Mouse (Mus musculus): ENCODE data around the gene Sdsl. TPM values are rescaled to one million over a fixed set of nuclear protein-coding genes. Genes with fewer than 3 reads are reported as not detected.

Gene Sdsl
- polyA plus RNA-seq, 1 experiment from 2014 or later, result 16.7 TPM

DNA sequence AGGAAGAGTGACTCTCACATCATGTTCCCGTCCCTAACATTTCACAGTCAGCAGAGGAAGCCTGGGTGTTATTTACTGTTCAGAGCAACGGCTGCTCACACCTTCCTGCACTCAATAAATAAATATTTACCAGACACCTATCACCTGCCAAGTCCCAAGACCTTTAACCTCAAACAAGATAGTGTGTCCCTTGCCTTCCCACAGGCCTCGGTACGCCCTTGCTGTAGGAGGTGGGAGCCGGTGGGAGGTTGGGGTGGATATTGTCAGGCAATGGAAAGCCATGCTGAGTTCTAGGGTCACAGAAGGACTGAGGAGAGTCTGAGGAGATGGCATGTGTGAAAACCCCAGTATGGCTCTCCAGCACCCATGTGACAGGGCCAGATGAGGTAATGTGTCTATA is 4.3 kb downstream of the Sdsl start:
- H3K36me3 ChIP-seq (ENCODE audit: control insufficient read depth, insufficient read depth, low read length), result no peaks in the 10 kb centered on the region
- H3K4me2 ChIP-seq (ENCODE audit: low read depth, low read length), result no peak overlapping the region
- no peak overlapping the region for H3K4me3 ChIP-seq (replicated peaks; ENCODE audit: low read length)
- peaks cover 6% of the 10 kb centered on the region for H3K9me3 ChIP-seq (replicated peaks; ENCODE audit: control insufficient read depth, low read length)
- H3K27me3 ChIP-seq (ENCODE audit: control insufficient read depth, insufficient read depth, low read length), result no peaks in the 10 kb centered on the region
- WGBS, result 60% methylated on average over 5 of the region's 5 CpGs
- H3K4me1 ChIP-seq (ENCODE audit: control insufficient read depth, insufficient read depth, low read length), result no peaks in the 10 kb centered on the region
- no peak overlapping the region for H3K27ac ChIP-seq (ENCODE audit: low read length)
- ATAC-seq (ENCODE audit: insufficient read depth, low FRiP score), result 0 out of 2 replicates have a peak, but pooled peaks have one; percentile 14
- H3K9ac ChIP-seq (ENCODE audit: low read length), result no peak overlapping the region

DNA sequence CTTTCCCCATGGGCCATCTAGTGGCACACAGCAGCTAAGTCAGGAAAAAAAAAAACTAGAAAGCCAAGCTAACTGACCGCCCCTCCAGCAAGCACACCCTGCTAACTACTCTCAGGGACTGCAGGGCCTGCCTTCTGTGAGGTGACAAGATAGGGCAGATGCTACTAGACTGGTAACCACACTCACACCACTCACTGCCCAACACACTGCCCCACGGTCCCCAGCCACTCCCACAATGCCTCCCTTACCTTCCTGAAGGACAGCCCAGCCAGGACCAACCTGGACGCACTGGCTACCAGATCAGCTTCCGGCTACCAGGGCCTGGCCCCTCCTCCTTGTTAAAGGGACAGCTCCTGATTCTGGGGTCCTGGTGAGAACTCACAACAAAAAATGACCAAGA is 5.6 kb downstream of the Sdsl start:
- ATAC-seq (ENCODE audit: insufficient read depth, low FRiP score), result peak; percentile 29; the same call in 1 of the 2 replicates
- Histone ChIP-seq H3K36me3 (ENCODE audit: control insufficient read depth, insufficient read depth, low read length) (no peaks in the 10 kb centered on the region), H3K4me2 (ENCODE audit: low read depth, low read length) (peak overlapping the region; percentile 20), H3K9ac (ENCODE audit: low read length) (peak overlapping the region; percentile 33; the same call in 1 of the 2 replicates), H3K9me3 (replicated peaks; ENCODE audit: control insufficient read depth, low read length) (peaks cover 6% of the 10 kb centered on the region), H3K27ac (ENCODE audit: low read length) (no peak overlapping the region), H3K4me3 (replicated peaks; ENCODE audit: low read length) (peak overlapping the region; percentile 29), H3K27me3 (ENCODE audit: control insufficient read depth, insufficient read depth, low read length) (no peaks in the 10 kb centered on the region), H3K4me1 (ENCODE audit: control insufficient read depth, insufficient read depth, low read length) (no peaks in the 10 kb centered on the region)
- WGBS, result 6% methylated on average over 4 of the region's 4 CpGs

DNA sequence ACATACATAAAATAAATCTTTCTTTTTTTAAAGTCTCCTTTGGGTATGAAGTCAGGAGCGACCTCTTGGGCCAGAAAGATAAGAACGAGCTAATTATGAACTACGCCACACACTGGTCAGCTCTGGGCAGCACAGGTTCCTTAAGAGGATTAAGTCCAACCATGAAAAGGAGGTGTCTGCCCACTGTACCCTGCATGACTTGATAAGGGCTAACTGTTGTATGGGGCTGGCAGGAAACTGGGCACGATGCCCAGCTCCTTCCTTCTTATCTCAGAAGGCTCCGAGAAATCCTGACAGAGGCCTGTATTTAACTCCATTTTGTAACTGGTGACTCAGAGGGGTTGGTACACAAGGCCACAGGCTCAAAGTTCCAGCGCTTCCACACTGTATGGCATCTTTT is 6.8 kb downstream of the Sdsl start:
- 66% methylated on average over 6 of the region's 6 CpGs for WGBS
- Histone ChIP-seq H3K27me3 (ENCODE audit: control insufficient read depth, insufficient read depth, low read length) (no peaks in the 10 kb centered on the region), H3K36me3 (ENCODE audit: control insufficient read depth, insufficient read depth, low read length) (no peaks in the 10 kb centered on the region), H3K9ac (ENCODE audit: low read length) (no peak overlapping the region), H3K27ac (ENCODE audit: low read length) (no peak overlapping the region), H3K4me3 (replicated peaks; ENCODE audit: low read length) (no peak overlapping the region), H3K9me3 (replicated peaks; ENCODE audit: control insufficient read depth, low read length) (peaks cover 6% of the 10 kb centered on the region), H3K4me1 (ENCODE audit: control insufficient read depth, insufficient read depth, low read length) (no peaks in the 10 kb centered on the region), H3K4me2 (ENCODE audit: low read depth, low read length) (no peak overlapping the region)
- peak; percentile 80; the same call in 1 of the 2 replicates for ATAC-seq (ENCODE audit: insufficient read depth, low FRiP score)

DNA sequence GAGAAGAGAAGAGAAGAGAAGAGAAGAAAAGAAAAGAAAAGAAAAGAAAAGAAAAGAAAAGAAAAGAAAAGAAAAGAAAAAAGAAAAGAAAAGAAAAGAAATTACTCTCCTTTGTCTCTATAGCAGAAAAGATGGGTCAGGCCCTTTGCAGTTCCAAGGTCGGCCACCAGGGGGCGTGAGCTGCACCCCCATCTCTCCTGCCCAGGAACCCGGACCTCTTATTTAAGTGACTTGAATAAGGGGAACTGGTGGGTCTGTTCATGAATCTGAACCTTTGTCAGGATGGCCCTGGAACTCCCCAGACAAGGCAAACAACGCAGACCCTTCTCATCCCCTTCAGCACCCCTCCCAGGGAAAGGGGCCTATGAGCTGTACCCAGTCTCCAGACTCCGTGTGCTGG is 7.5 kb downstream of the Sdsl start:
- no peak overlapping the region for H3K4me3 ChIP-seq (replicated peaks; ENCODE audit: low read length)
- H3K27ac ChIP-seq (ENCODE audit: low read length), result no peak overlapping the region
- 44% methylated on average over 5 of the region's 5 CpGs for WGBS
- no peak for ATAC-seq (ENCODE audit: insufficient read depth, low FRiP score)
- no peaks in the 10 kb centered on the region for H3K27me3 ChIP-seq (ENCODE audit: control insufficient read depth, insufficient read depth, low read length)
- no peaks in the 10 kb centered on the region for H3K4me1 ChIP-seq (ENCODE audit: control insufficient read depth, insufficient read depth, low read length)
- H3K9me3 ChIP-seq (replicated peaks; ENCODE audit: control insufficient read depth, low read length), result peaks cover 6% of the 10 kb centered on the region
- H3K4me2 ChIP-seq (ENCODE audit: low read depth, low read length), result no peak overlapping the region
- no peaks in the 10 kb centered on the region for H3K36me3 ChIP-seq (ENCODE audit: control insufficient read depth, insufficient read depth, low read length)
- H3K9ac ChIP-seq (ENCODE audit: low read length), result no peak overlapping the region

DNA sequence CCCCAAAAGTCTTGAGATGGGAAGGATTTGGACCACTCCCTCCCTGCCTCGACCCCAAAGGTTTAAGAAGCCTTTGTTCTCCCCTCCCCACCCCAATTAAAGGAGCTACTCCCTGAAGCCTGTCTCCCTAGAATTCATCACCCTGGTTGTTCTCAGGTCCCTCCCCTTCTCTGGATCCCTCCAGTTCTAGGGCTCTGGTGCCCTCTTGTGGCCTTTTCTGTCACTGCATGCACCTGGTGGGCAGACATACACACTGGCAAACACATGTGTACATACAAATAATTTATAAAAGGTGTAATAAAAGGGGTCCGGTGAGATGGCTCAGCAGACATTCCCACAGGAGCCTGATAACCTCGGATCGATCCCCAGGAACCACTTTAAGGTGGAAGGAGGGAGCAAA is 8.3 kb downstream of the Sdsl start:
- Histone ChIP-seq H3K4me1 (ENCODE audit: control insufficient read depth, insufficient read depth, low read length) (no peaks in the 10 kb centered on the region), H3K9ac (ENCODE audit: low read length) (no peak overlapping the region), H3K9me3 (replicated peaks; ENCODE audit: control insufficient read depth, low read length) (peaks cover 6% of the 10 kb centered on the region), H3K36me3 (ENCODE audit: control insufficient read depth, insufficient read depth, low read length) (no peaks in the 10 kb centered on the region), H3K27me3 (ENCODE audit: control insufficient read depth, insufficient read depth, low read length) (no peaks in the 10 kb centered on the region), H3K4me3 (replicated peaks; ENCODE audit: low read length) (no peak overlapping the region), H3K27ac (ENCODE audit: low read length) (no peak overlapping the region), H3K4me2 (ENCODE audit: low read depth, low read length) (no peak overlapping the region)
- WGBS, result 74% methylated on average over 4 of the region's 4 CpGs
- no peak for ATAC-seq (ENCODE audit: insufficient read depth, low FRiP score)

DNA sequence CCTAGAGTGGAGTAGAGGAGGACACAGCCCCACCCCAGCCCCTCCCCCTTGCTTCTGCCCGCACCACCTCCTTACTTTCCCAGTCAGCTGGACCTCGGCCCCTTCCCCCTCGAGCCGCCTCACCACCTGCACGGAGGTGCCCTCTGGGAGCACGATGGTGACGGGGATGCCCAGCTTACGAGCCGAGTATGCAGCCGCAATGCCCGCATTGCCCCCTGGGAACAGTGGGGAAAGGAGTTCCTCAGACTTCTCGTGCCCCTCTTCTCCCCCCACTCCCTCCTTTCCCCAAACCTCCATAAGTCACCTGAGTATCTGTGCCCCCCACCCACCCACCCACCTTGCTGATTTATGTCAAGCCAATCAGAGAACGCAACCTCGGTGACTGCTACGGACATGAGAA is 10.7 kb downstream of the Sdsl start:
- H3K36me3 ChIP-seq (ENCODE audit: control insufficient read depth, insufficient read depth, low read length), result no peaks in the 10 kb centered on the region
- no peak for ATAC-seq (ENCODE audit: insufficient read depth, low FRiP score)
- no peak overlapping the region for H3K9ac ChIP-seq (ENCODE audit: low read length)
- no peak overlapping the region for H3K4me2 ChIP-seq (ENCODE audit: low read depth, low read length)
- no peak overlapping the region for H3K27ac ChIP-seq (ENCODE audit: low read length)
- no peak overlapping the region for H3K4me3 ChIP-seq (replicated peaks; ENCODE audit: low read length)
- no peaks in the 10 kb centered on the region for H3K27me3 ChIP-seq (ENCODE audit: control insufficient read depth, insufficient read depth, low read length)
- no peaks in the 10 kb centered on the region for H3K4me1 ChIP-seq (ENCODE audit: control insufficient read depth, insufficient read depth, low read length)
- H3K9me3 ChIP-seq (replicated peaks; ENCODE audit: control insufficient read depth, low read length), result peaks cover 6% of the 10 kb centered on the region
- 69% methylated on average over 15 of the region's 15 CpGs for WGBS

DNA sequence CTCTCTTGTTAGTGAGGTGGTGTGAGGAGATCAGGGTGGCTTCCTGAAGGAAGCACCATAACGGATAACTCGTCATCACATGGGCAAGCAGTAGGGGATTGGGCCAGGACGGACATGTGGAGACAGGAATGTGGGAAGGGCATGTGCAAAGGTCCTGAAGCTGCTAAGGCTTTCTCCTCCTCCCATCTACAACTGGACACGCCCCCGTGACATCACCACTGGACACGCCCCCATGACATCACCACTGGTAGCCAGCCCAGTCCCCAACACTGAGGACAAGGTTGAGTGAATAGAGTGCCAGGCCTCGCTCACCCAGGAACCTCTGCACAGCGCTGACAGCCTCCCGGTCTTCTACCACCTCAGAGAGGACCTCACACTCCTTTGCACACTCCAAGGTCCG is 13.5 kb downstream of the Sdsl start:
- no peaks in the 10 kb centered on the region for H3K36me3 ChIP-seq (ENCODE audit: control insufficient read depth, insufficient read depth, low read length)

DNA sequence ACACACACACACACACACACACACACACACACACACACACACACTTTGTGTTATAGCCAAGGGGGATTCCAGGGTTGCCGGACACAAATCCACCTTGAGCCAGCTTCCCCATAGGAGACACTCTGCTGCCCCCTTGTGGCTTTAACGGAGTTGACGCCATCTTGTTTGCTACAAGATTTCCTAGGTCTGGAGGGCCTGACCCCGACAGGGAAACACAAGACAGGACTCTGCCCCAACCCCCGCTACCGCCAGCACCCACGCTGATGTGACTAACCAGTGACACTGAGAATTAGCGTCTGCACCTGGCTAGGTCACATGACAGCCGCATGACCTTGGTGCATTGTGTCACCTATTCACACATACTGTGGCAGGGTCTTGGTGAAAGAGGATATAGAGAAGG is 15.0 kb downstream of the Sdsl start:
- WGBS, result 9% methylated on average over 9 of the region's 9 CpGs
- H3K4me3 ChIP-seq (replicated peaks; ENCODE audit: low read length), result no peak overlapping the region
- no peak overlapping the region for H3K9ac ChIP-seq (ENCODE audit: low read length)
- H3K27ac ChIP-seq (ENCODE audit: low read length), result no peak overlapping the region
- H3K27me3 ChIP-seq (ENCODE audit: control insufficient read depth, insufficient read depth, low read length), result no peaks in the 10 kb centered on the region
- H3K36me3 ChIP-seq (ENCODE audit: control insufficient read depth, insufficient read depth, low read length), result no peaks in the 10 kb centered on the region
- H3K4me2 ChIP-seq (ENCODE audit: low read depth, low read length), result no peak overlapping the region
- no peak for ATAC-seq (ENCODE audit: insufficient read depth, low FRiP score)
- H3K9me3 ChIP-seq (replicated peaks; ENCODE audit: control insufficient read depth, low read length), result no peaks in the 10 kb centered on the region
- H3K4me1 ChIP-seq (ENCODE audit: control insufficient read depth, insufficient read depth, low read length), result peaks cover 6% of the 10 kb centered on the region; the same call in 1 of the 2 replicates

More for the DNA sequence above, 13.5 kb downstream of the Sdsl start:
- Histone ChIP-seq H3K9me3 (replicated peaks; ENCODE audit: control insufficient read depth, low read length) (peaks cover under 1% of the 10 kb centered on the region; the same call in 1 of the 2 replicates), H3K27ac (ENCODE audit: low read length) (no peak overlapping the region), H3K9ac (ENCODE audit: low read length) (no peak overlapping the region), H3K4me2 (ENCODE audit: low read depth, low read length) (no peak overlapping the region), H3K27me3 (ENCODE audit: control insufficient read depth, insufficient read depth, low read length) (no peaks in the 10 kb centered on the region), H3K4me3 (replicated peaks; ENCODE audit: low read length) (no peak overlapping the region), H3K4me1 (ENCODE audit: control insufficient read depth, insufficient read depth, low read length) (peaks cover 6% of the 10 kb centered on the region; the same call in 1 of the 2 replicates)
- ATAC-seq (ENCODE audit: insufficient read depth, low FRiP score), result peak; percentile 22; the same call in 1 of the 2 replicates
- WGBS, result 76% methylated on average over 10 of the region's 10 CpGs

DNA sequence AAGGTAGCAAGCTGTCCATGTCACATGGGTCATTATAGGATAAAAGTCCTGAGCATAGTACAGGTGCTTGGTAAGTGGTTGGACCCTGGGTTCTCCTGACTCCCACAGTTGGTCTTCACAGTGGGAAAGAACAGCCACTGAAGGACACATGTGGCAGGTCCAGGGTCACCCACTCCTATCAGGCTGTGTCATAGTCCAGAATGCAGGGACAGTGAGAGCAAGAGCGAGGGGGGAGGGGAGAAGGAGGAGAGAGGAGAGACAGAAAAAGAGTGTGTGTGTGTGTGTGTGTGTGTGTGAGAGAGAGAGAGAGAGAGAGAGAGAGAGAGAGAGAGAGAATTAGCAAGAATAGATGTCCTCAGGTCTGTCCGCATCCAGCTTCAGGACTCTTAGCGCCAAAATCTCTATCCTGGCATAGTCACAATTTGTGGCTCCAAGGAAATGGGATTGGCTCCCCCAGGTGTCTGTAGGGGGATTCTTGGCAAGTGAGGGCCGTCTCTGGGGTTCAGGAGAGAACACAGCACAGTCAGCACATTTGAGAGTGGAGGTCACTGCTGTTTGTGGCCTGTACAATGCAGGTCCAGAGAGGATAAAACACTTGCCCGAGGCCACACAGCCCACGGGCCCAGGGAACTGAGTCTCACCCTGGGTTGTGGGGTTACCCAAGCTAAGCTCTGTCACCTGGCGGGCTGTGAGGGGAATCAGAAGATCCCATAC is 15.6 kb downstream of the Sdsl start:
- Histone ChIP-seq H3K27ac (ENCODE audit: low read length) (no peak overlapping the region), H3K9me3 (replicated peaks; ENCODE audit: control insufficient read depth, low read length) (no peaks in the 10 kb centered on the region), H3K4me2 (ENCODE audit: low read depth, low read length) (no peak overlapping the region), H3K9ac (ENCODE audit: low read length) (no peak overlapping the region), H3K4me1 (ENCODE audit: control insufficient read depth, insufficient read depth, low read length) (peaks cover 6% of the 10 kb centered on the region; the same call in 1 of the 2 replicates), H3K27me3 (ENCODE audit: control insufficient read depth, insufficient read depth, low read length) (no peaks in the 10 kb centered on the region), H3K4me3 (replicated peaks; ENCODE audit: low read length) (no peak overlapping the region), H3K36me3 (ENCODE audit: control insufficient read depth, insufficient read depth, low read length) (no peaks in the 10 kb centered on the region)
- no peak for ATAC-seq (ENCODE audit: insufficient read depth, low FRiP score)
- 49% methylated on average over 7 of the region's 7 CpGs for WGBS
